Mouse (Mus musculus): Measurements from ENCODE around the gene Rp9. TPM values are rescaled to one million over a fixed set of nuclear protein-coding genes. Genes with fewer than 3 reads are reported as not detected.

Gene Rp9
- total RNA-seq (2023) = 70.5 to 88.5 TPM (median 78.0 TPM) in 4 replicates

GRCm38 (mm10) chr9:22469643-22470042 is at the start of gene Rp9:
Rp9 (minus strand) TSS chr9:22469743.

GRCm38 (mm10) chr9:22475424-22475868 is 5.9 kb upstream of the Rp9 start, which contains the start of gene Bbs9:
Bbs9 (plus strand) TSS chr9:22475715.

GRCm38 (mm10) chr9:22453990-22454389 is 15.6 kb downstream of the Rp9 start, which contains the start of gene Gm17545:
Gm17545 (plus strand) TSS chr9:22454290.

GRCm38 (mm10) chr9:22411002-22411857 is 58.3 kb downstream of the Rp9 start, which contains the start of gene 9530077C05Rik:
9530077C05Rik (plus strand) TSS chr9:22411513.

GRCm38 (mm10) chr9:22389021-22389476 is 80.5 kb downstream of the Rp9 start, which contains the start of gene Anln:
Anln (minus strand) TSS chr9:22389188.

Other genes starting within 250 kb of the Rp9 start
- gene Zfp809, start 244.0 kb downstream of the Rp9 start, total RNA-seq (2023) = 30.0 to 35.4 TPM (median 32.2 TPM) in 4 replicates
- gene Zfp599, start 209.8 kb downstream of the Rp9 start, total RNA-seq (2023) = 2.0 to 3.0 TPM (median 2.6 TPM) in 4 replicates
- gene Zfp810, start 162.1 kb downstream of the Rp9 start, total RNA-seq (2023) = 14.5 to 15.2 TPM (median 14.8 TPM) in 4 replicates
- gene Anln, start 80.6 kb downstream of the Rp9 start, total RNA-seq (2023) = 0.66 to 2.4 TPM (median 1.2 TPM) in 4 replicates
- gene 9530077C05Rik, start 58.2 kb downstream of the Rp9 start, total RNA-seq (2023) = 0.85 to 2.3 TPM (median 1.6 TPM) in 4 replicates
- not detected in 4 replicates for gene Gm17545, start 15.5 kb downstream of the Rp9 start, total RNA-seq (2023)
- 26.4 to 29.9 TPM (median 28.3 TPM) in 4 replicates for gene Bbs9, start 6.0 kb upstream of the Rp9 start, total RNA-seq (2023)